Mouse (Mus musculus) lung, embryonic 15.5 days (tissue): ENCODE measurements at regions not wholly inside any gene's neighbourhood (a gene's known extent, or its start where the extent isn't known, plus 50 kb on each side); places are given as distances from the start of the nearest gene placed in this dataset.

Experiments
- ATAC-seq: fragments of 200-750 bp; cut with Nextera tagmentation; 2 replicates; pipeline ENCODE4 v1.8.0; 2017; ENCODE audit warnings: moderate number of reproducible peaks, borderline replicate concordance; ENCODE audit not compliant: low FRiP score, low TSS enrichment; ENCODE audit errors: extremely low read depth
- H3K27ac ChIP-seq: fragments of 300-500 bp; sonication (generic); 2 replicates; pipeline ENCODE4 v1.5.1; 2015; ENCODE audit warnings: moderate library complexity, mild to moderate bottlenecking, inconsistent platforms
- H3K27me3 ChIP-seq: fragments of 300-500 bp; sonication (generic); 2 replicates; pipeline ENCODE4 v1.6.1; 2015; ENCODE audit warnings: inconsistent platforms
- H3K36me3 ChIP-seq: fragments of 300-500 bp; sonication (generic); 2 replicates; pipeline ENCODE4 v1.6.1; 2015; ENCODE audit warnings: inconsistent platforms
- H3K4me1 ChIP-seq: fragments of 300-500 bp; sonication (generic); 2 replicates; pipeline ENCODE4 v1.6.1; 2015; ENCODE audit warnings: inconsistent platforms
- H3K4me2 ChIP-seq: fragments of 300-500 bp; sonication (generic); 2 replicates; pipeline ENCODE4 v1.6.1; 2015; ENCODE audit warnings: inconsistent platforms, mild to moderate bottlenecking, moderate library complexity
- H3K4me3 ChIP-seq: fragments of 300-500 bp; sonication (generic); 2 replicates; pipeline ENCODE4 v1.5.1; 2015; ENCODE audit warnings: mild to moderate bottlenecking, inconsistent platforms
- H3K9ac ChIP-seq: fragments of 300-500 bp; sonication (generic); 2 replicates; pipeline ENCODE4 v1.6.1; 2015; ENCODE audit warnings: inconsistent platforms
- H3K9me3 ChIP-seq: fragments of 300-500 bp; sonication (generic); 2 replicates; pipeline ENCODE4 v1.6.1; 2016; ENCODE audit warnings: inconsistent platforms
- WGBS: fragments of 180-500 bp; shearing (Covaris S2); methylation state at CpG from one replicate; pipeline ENCODE4 v1.1.7; 2015; 5-methylcytosine and 5-hydroxymethylcytosine counted together

DNA sequence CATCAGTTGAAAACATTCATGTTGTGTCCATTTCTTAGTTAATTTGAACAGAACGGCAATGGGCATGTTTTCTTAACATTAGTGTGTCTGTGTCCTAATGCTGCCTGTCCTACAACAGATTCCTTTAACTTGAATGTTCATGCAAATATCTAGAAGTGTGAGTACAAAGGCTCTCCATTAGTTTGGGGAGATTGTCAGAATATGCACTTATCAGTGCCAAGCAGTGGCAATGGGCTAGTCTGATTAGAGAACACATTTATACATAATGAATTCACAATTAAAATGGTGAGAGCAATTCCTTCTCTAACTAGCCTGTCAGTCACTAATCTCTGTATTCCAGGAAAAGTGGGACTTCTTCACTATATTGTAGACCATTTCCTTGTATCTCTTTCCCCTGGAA is 2188.8 kb downstream of the 9330182O14Rik start:
- no peak overlapping the region for H3K4me3 ChIP-seq
- H3K36me3 ChIP-seq: no peaks in the 10 kb centered on the region
- no peaks in the 10 kb centered on the region for H3K27me3 ChIP-seq
- no peak overlapping the region for H3K9ac ChIP-seq
- no peaks in the 10 kb centered on the region for H3K9me3 ChIP-seq
- H3K4me1 ChIP-seq: no peaks in the 10 kb centered on the region
- no peak overlapping the region for H3K27ac ChIP-seq
- no peak overlapping the region for H3K4me2 ChIP-seq
- no peak for ATAC-seq
- 80% methylated on average over 1 of the region's 1 CpGs for WGBS

DNA sequence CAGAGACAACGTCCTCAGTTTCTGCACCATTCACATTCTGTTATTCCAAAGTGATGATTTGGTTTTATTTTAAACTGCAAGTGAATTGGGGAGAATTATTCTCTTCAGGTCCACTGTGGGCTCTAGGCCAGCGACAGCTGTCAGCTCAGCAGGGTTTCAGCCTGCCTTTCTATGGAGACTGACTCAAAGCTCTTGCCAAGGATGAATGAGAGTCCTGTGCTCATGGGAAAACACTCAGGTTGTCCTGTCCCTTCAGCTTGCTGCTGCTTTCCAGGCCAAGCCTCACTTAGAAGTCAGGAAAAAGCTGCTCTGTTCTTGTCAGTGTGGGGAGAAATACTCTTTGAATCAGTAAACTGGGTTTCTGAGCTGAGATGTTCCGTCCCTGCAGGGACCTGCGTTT is 2191.1 kb downstream of the 9330182O14Rik start:
- no peaks in the 10 kb centered on the region for H3K36me3 ChIP-seq
- H3K4me2 ChIP-seq: no peak overlapping the region
- H3K4me1 ChIP-seq: no peaks in the 10 kb centered on the region
- H3K9me3 ChIP-seq: no peaks in the 10 kb centered on the region
- no peak overlapping the region for H3K4me3 ChIP-seq
- H3K9ac ChIP-seq: no peak overlapping the region
- WGBS: 51% methylated on average over 4 of the region's 4 CpGs
- H3K27me3 ChIP-seq: no peaks in the 10 kb centered on the region
- no peak for ATAC-seq
- H3K27ac ChIP-seq: no peak overlapping the region

DNA sequence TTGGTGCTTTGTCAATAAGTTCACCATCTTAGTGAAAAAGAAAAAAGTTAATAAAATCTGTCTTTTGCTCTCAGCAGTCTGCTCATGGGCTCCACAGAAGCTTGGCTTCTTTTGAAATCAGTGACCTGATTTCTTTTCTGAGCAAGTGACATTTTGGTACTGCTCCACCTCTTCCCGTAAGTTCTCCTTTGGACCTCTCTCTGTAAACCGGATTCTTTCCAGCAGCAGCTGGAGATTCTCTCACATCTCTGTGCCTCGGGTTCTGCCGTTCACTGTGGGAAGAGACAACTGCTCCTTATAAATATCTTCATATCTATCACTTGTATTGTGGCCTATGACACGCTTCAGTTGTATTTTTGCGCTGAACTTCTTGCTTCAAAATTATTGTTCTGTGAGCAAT is 2194.4 kb downstream of the 9330182O14Rik start:
- H3K4me3 ChIP-seq: no peak overlapping the region
- H3K36me3 ChIP-seq: no peaks in the 10 kb centered on the region
- WGBS: 71% methylated on average over 6 of the region's 6 CpGs
- no peaks in the 10 kb centered on the region for H3K27me3 ChIP-seq
- no peaks in the 10 kb centered on the region for H3K9me3 ChIP-seq
- no peak overlapping the region for H3K27ac ChIP-seq
- no peak for ATAC-seq
- no peak overlapping the region for H3K4me2 ChIP-seq
- H3K9ac ChIP-seq: no peak overlapping the region
- H3K4me1 ChIP-seq: no peaks in the 10 kb centered on the region

DNA sequence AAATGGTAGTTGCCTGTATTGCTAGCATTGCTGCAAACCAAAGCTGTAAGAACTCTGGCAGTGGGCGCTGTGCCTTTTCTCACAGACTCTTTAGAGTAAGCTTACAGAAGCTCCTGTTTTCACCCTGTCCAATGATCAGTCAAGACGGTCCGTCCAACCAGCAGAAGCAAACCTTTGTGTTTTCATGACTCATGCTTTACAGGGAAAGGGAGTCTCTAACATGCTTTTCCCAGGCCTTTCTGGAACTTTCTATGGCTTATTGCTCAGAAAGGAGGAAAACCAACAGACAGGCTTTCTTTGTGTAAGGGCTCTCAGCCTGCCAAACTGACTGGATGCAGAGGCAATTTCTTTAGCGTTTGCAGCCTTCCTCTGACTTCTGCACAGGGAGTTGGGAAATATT is 2195.6 kb downstream of the 9330182O14Rik start:
- no peak overlapping the region for H3K27ac ChIP-seq
- no peaks in the 10 kb centered on the region for H3K4me1 ChIP-seq
- no peak overlapping the region for H3K4me3 ChIP-seq
- 64% methylated on average over 4 of the region's 4 CpGs for WGBS
- ATAC-seq: no peak
- H3K9me3 ChIP-seq: no peaks in the 10 kb centered on the region
- no peak overlapping the region for H3K9ac ChIP-seq
- no peaks in the 10 kb centered on the region for H3K27me3 ChIP-seq
- H3K36me3 ChIP-seq: no peaks in the 10 kb centered on the region
- no peak overlapping the region for H3K4me2 ChIP-seq

DNA sequence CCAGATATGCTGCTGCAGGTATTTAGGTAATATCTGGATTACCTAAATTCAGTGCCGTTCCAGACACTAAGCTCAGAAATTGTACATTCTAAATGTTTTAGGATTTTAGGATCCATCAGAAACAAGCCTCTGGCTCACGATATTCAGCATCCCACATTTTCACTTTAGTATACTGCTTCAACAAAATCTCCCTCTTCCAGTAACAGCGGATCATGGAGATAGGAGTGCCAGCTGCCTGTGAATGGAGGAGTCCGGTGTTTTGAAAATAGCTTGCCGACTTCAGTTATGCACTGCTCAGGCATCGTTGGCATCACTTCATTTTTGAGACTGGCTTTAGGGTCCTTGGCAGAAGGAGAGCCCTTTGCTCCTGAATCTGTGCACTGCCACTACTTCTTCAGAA is 2199.5 kb downstream of the 9330182O14Rik start:
- no peaks in the 10 kb centered on the region for H3K4me1 ChIP-seq
- no peak overlapping the region for H3K4me3 ChIP-seq
- H3K27ac ChIP-seq: no peak overlapping the region
- H3K9ac ChIP-seq: no peak overlapping the region
- no peaks in the 10 kb centered on the region for H3K9me3 ChIP-seq
- H3K36me3 ChIP-seq: no peaks in the 10 kb centered on the region
- H3K27me3 ChIP-seq: no peaks in the 10 kb centered on the region
- H3K4me2 ChIP-seq: no peak overlapping the region
- 82% methylated on average over 6 of the region's 6 CpGs for WGBS
- no peak for ATAC-seq

DNA sequence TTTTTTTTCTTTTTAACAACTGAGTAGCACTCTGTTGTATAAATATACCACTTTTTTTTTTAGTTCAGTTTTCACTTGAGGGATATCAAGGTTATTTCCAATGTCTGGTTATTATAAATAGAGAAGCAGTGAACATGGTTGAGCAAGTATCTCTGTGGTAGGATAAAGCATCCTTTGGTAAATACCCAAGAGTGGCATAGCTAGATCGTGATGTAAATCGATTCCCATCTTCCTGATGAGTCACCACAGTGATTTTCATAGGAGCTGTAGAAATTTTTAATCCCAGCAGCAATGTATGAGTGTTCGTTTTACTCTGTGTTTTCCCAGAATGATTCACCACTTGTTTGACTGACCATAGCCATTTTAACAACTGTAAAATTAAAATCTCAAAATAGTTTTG is 2212.0 kb downstream of the 9330182O14Rik start:
- no peak for ATAC-seq
- Histone ChIP-seq H3K9me3 (no peaks in the 10 kb centered on the region), H3K27ac (no peak overlapping the region), H3K4me1 (no peaks in the 10 kb centered on the region), H3K27me3 (no peaks in the 10 kb centered on the region), H3K4me2 (no peak overlapping the region), H3K9ac (no peak overlapping the region), H3K36me3 (no peaks in the 10 kb centered on the region), H3K4me3 (no peak overlapping the region)
- WGBS: 83% methylated on average over 3 of the region's 3 CpGs

DNA sequence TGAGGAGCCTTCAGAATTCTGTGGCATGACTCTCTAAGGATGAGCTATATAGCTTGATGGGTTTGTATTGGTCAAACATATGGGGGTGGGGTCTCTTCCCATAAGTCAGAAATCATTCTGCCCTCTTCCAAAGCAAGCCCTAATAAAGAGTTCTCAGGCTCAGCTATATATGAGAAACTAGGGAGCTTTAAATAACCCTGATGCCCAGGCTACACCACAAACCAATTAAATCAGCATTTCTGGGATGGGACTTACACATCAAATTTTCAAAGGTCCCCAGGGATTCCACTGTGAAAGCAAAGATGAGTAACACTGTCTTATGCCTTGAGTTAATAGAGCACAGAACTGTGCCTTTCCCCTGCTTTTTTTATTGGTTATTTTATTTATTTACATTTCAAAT is 2227.7 kb downstream of the 9330182O14Rik start:
- no peak overlapping the region for H3K4me3 ChIP-seq
- no peaks in the 10 kb centered on the region for H3K9me3 ChIP-seq
- ATAC-seq: no peak
- H3K27me3 ChIP-seq: no peaks in the 10 kb centered on the region
- H3K27ac ChIP-seq: no peak overlapping the region
- no peaks in the 10 kb centered on the region for H3K4me1 ChIP-seq
- H3K9ac ChIP-seq: no peak overlapping the region
- no peak overlapping the region for H3K4me2 ChIP-seq
- no peaks in the 10 kb centered on the region for H3K36me3 ChIP-seq

DNA sequence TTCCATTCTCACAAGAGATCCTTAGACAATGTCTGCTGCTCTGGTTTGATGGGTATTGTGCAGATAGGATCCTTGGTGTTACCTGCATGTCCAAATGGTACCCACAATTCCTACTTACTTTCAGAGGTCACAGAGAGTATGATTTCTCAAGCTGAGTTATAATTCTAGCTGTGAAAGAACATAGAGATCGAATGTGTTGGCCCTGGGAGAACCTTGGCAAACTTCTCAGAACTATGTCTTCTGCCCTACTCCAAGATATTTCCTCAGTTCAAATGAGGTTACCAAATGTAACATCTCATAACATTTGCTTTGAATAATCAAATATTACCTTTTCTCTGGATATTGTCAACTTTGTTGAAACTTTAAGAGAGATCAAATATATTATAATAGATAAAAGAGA is 2230.8 kb downstream of the 9330182O14Rik start:
- Histone ChIP-seq H3K4me1 (no peaks in the 10 kb centered on the region), H3K27me3 (no peaks in the 10 kb centered on the region), H3K4me3 (no peak overlapping the region), H3K4me2 (no peak overlapping the region), H3K27ac (no peak overlapping the region), H3K9ac (no peak overlapping the region), H3K9me3 (no peaks in the 10 kb centered on the region), H3K36me3 (no peaks in the 10 kb centered on the region)
- no peak for ATAC-seq
- WGBS: 53% methylated on average over 1 of the region's 1 CpGs

DNA sequence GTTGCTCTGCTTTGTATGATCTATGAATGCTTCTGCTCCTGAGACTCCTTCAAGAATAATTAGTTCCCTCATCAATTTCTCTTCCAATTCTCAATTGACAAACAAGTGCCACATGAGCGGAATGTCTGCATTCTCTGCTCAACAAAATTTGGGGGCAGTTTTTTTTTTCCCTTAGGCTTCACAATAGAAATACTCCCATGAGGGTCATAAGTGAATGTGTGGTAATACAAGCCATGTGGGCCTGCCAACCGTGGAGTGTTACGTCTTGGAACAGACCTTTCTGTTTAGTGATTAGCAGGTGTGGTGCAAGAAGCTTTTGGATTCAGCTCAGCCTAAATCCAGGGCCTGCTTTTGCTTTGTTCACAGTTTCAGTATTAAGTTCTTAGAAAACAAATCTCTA is 2232.6 kb downstream of the 9330182O14Rik start:
- no peak for ATAC-seq
- H3K9ac ChIP-seq: no peak overlapping the region
- H3K4me2 ChIP-seq: no peak overlapping the region
- no peaks in the 10 kb centered on the region for H3K4me1 ChIP-seq
- H3K27ac ChIP-seq: no peak overlapping the region
- H3K4me3 ChIP-seq: no peak overlapping the region
- 82% methylated on average over 3 of the region's 3 CpGs for WGBS
- H3K36me3 ChIP-seq: no peaks in the 10 kb centered on the region
- no peaks in the 10 kb centered on the region for H3K27me3 ChIP-seq
- H3K9me3 ChIP-seq: no peaks in the 10 kb centered on the region

DNA sequence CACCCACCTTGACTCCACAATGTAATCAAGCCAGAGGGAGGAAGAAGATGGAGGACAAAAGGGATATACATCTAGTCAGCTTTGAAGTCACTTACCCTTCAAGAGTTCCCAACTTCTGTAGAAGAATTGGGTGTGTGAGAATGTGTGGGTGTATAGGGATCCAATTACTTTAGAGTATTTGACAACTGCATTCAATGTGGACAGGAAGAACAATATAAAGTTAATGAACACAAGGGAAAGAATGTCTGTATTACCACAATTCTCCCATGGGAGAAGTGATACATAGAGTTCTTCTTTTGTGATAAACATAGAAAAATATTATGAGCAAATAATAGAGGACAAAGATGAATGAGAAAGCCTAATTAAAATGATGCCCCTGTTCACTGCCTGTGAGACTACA is 2235.4 kb downstream of the 9330182O14Rik start:
- H3K4me1 ChIP-seq: no peaks in the 10 kb centered on the region; the same call in 1 of the 2 replicates
- H3K4me2 ChIP-seq: no peak overlapping the region
- H3K4me3 ChIP-seq: no peak overlapping the region
- no peaks in the 10 kb centered on the region for H3K36me3 ChIP-seq
- H3K27ac ChIP-seq: no peak overlapping the region
- H3K9ac ChIP-seq: no peak overlapping the region
- ATAC-seq: no peak
- H3K9me3 ChIP-seq: no peaks in the 10 kb centered on the region
- no peaks in the 10 kb centered on the region for H3K27me3 ChIP-seq

DNA sequence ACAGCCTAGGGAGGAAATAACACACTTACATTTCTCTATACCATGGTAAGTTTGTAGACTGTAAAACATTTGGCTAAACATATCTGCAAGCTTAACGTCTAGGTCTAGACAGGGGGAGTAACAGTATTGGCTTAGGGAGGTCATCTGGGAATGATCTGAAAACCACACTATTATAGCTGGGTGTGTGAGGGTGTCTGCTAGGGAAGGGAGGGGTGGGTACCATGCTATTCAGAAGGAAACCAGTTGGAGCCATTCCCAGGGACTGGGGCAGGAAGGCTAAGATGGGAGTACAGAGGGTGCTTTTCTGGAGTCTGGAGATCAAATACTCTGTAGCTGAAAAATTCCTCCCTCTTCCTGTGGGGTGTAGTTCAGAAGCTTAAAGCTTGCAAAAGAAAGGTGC is 2235.9 kb downstream of the 9330182O14Rik start:
- Histone ChIP-seq H3K27ac (no peak overlapping the region), H3K27me3 (no peaks in the 10 kb centered on the region), H3K9ac (no peak overlapping the region), H3K36me3 (no peaks in the 10 kb centered on the region), H3K9me3 (no peaks in the 10 kb centered on the region), H3K4me3 (no peak overlapping the region), H3K4me1 (no peaks in the 10 kb centered on the region; the same call in 1 of the 2 replicates), H3K4me2 (no peak overlapping the region)
- ATAC-seq: no peak
- WGBS: 57% methylated on average over 1 of the region's 1 CpGs

DNA sequence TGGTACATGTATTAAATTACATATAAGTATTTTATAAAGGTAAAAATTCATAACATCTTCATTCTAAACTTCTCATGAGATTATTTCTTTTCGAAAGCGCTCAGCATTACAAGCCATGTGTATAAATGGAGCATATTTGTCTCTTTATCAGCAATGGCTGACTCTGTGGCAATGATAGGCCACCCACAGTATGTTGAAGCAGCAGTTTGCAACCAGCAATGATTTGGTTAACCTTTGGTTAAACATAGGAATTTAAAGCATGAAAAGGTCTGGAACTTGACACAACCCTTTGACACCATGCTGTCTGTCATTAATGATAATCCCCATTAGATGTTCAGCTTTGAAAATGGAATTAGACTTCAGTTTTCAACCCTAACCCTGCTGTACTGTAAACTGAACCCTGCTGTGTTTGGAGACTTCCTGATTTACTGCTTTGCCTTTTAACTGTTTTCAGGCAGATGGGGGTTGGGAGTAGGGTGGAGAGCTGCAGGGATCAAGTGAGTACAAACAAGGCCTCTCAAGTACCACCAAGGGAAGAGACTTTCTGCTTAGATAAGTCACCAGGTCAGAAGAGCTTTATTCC is 2238.6 kb downstream of the 9330182O14Rik start:
- Histone ChIP-seq H3K27ac (no peak overlapping the region), H3K27me3 (no peaks in the 10 kb centered on the region), H3K4me1 (no peaks in the 10 kb centered on the region; the same call in 1 of the 2 replicates), H3K9me3 (no peaks in the 10 kb centered on the region), H3K36me3 (no peaks in the 10 kb centered on the region), H3K9ac (no peak overlapping the region), H3K4me2 (no peak overlapping the region), H3K4me3 (no peak overlapping the region)
- ATAC-seq: no peak
- 75% methylated on average over 2 of the region's 2 CpGs for WGBS
